Mouse (Mus musculus) fibroblast of lung, adult 2 months (primary cell): ENCODE measurements at regions not wholly inside any gene's neighbourhood (a gene's known extent, or its start where the extent isn't known, plus 50 kb on each side); places are given as distances from the start of the nearest gene placed in this dataset.
"Not testable (repeated sequence)": the region's sequence is repeated elsewhere in the genome, so short reads cannot be mapped to it uniquely, and the experiment has no call there.

ENCODE experiments used
- DNase-seq: peaks from one replicate; pipeline ENCODE4 v3.0.0-alpha.2; 2011; ENCODE audit warnings: low read depth

- no peak for DNase-seq
Measured at GRCm38 (mm10) chr10:111592416-111593149, 86.5 kb downstream of the Phlda1 start.

GRCm38 (mm10) chr10:111593280-111593679, 87.2 kb downstream of the Phlda1 start:
- no peak for DNase-seq

GRCm38 (mm10) chr10:111594171-111594570, 88.1 kb downstream of the Phlda1 start:
- no peak for DNase-seq

GRCm38 (mm10) chr10:111594651-111595050, 88.6 kb downstream of the Phlda1 start:
- DNase-seq = no peak

- DNase-seq = no peak
Measured at GRCm38 (mm10) chr10:111595513-111595995, 89.5 kb downstream of the Phlda1 start.

GRCm38 (mm10) chr10:111598650-111599049, 92.6 kb downstream of the Phlda1 start:
- DNase-seq = no peak

GRCm38 (mm10) chr10:111599297-111600250, 93.5 kb downstream of the Phlda1 start:
- DNase-seq = no peak

GRCm38 (mm10) chr10:111600251-111600620, 94.2 kb downstream of the Phlda1 start:
- DNase-seq = no peak

GRCm38 (mm10) chr10:111600677-111601099, 94.6 kb downstream of the Phlda1 start:
- peak; percentile 96 for DNase-seq

- DNase-seq = no peak
Measured at GRCm38 (mm10) chr10:111603166-111603565, 97.1 kb downstream of the Phlda1 start.

GRCm38 (mm10) chr10:111607381-111607780, 101.3 kb downstream of the Phlda1 start:
- DNase-seq = not testable (repeated sequence)

GRCm38 (mm10) chr10:111608385-111609093, 102.5 kb downstream of the Phlda1 start:
- no peak for DNase-seq

GRCm38 (mm10) chr10:111609889-111610288, 103.8 kb downstream of the Phlda1 start:
- no peak for DNase-seq

GRCm38 (mm10) chr10:111619627-111620270, 113.7 kb downstream of the Phlda1 start:
- peak; percentile 44 for DNase-seq

GRCm38 (mm10) chr10:111620927-111621676, 115.0 kb downstream of the Phlda1 start:
- DNase-seq = no peak

- DNase-seq = peak; percentile 45
Measured at GRCm38 (mm10) chr10:111622789-111623188, 116.7 kb downstream of the Phlda1 start.

- no peak for DNase-seq
Measured at GRCm38 (mm10) chr10:111624021-111624420, 117.9 kb downstream of the Phlda1 start.

GRCm38 (mm10) chr10:111624624-111625023, 118.5 kb downstream of the Phlda1 start:
- DNase-seq = no peak

- no peak for DNase-seq
Measured at GRCm38 (mm10) chr10:111625573-111625972, 119.5 kb downstream of the Phlda1 start.

- DNase-seq = no peak
Measured at GRCm38 (mm10) chr10:111626009-111626408, 119.9 kb downstream of the Phlda1 start.

- no peak for DNase-seq
Measured at GRCm38 (mm10) chr10:111636283-111636682, 130.2 kb downstream of the Phlda1 start.
